Mouse (Mus musculus) forebrain, embryonic 12.5 days (tissue): ENCODE measurements at regions not wholly inside any gene's neighbourhood (a gene's known extent, or its start where the extent isn't known, plus 50 kb on each side); places are given as distances from the start of the nearest gene placed in this dataset.

ENCODE experiments used
- ATAC-seq: fragments of 200-750 bp; cut with Nextera tagmentation; 2 replicates; pipeline ENCODE4 v1.8.0; 2017; ENCODE audit warnings: moderate TSS enrichment; ENCODE audit not compliant: low FRiP score
- H3K27ac ChIP-seq: fragments of 300-500 bp; sonication (generic); 2 replicates; pipeline ENCODE4 v1.5.1; 2016; ENCODE audit warnings: mild to moderate bottlenecking
- H3K27me3 ChIP-seq: fragments of 300-500 bp; sonication (generic); 2 replicates; pipeline ENCODE4 v1.6.1; 2016; ENCODE audit warnings: mild to moderate bottlenecking
- H3K36me3 ChIP-seq: fragments of 300-500 bp; sonication (generic); replicated peaks from 2 replicates; pipeline ENCODE4 v1.6.1; 2016; ENCODE audit warnings: mild to moderate bottlenecking
- H3K4me1 ChIP-seq: fragments of 300-500 bp; sonication (generic); 2 replicates; pipeline ENCODE4 v1.6.1; 2016
- H3K4me2 ChIP-seq: fragments of 300-500 bp; sonication (generic); 2 replicates; pipeline ENCODE4 v1.6.1; 2016; ENCODE audit warnings: mild to moderate bottlenecking, moderate library complexity
- H3K4me3 ChIP-seq: fragments of 300-500 bp; sonication (generic); replicated peaks from 2 replicates; pipeline ENCODE4 v1.5.1; 2016; ENCODE audit warnings: mild to moderate bottlenecking
- H3K9ac ChIP-seq: fragments of 300-500 bp; sonication (generic); 2 replicates; pipeline ENCODE4 v1.6.1; 2016; ENCODE audit warnings: mild to moderate bottlenecking
- H3K9me3 ChIP-seq: fragments of 300-500 bp; sonication (generic); 2 replicates; pipeline ENCODE4 v1.6.1; 2016
- WGBS: fragments of 180-500 bp; shearing (Covaris S2); methylation state at CpG from one replicate; pipeline ENCODE4 v1.1.7; 2016; 5-methylcytosine and 5-hydroxymethylcytosine counted together

DNA sequence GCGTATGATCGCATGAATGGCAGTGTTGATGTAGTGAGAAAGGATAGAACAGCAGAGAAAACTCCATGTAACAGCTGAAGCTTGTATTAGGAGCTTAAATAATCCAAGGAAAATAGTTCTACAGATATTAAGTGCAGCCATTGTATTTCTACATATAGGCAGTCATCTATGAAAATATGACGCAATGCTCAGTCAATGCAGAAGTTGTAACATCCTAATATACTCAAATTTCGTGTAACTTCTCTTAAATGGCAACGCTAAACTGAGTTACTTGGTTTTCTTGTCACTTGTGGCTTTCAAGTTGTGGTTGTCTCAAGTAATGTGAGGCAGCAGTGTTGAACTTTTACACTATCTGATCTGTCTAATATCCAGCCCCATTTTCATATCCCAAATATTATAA, 127.1 kb upstream of the Thbs1 start:
- Histone ChIP-seq H3K27ac (no peak overlapping the region), H3K9me3 (no peaks in the 10 kb centered on the region), H3K36me3 (no peaks in the 10 kb centered on the region), H3K4me2 (no peak overlapping the region), H3K9ac (no peak overlapping the region), H3K4me3 (no peak overlapping the region), H3K4me1 (peaks cover 5% of the 10 kb centered on the region), H3K27me3 (no peaks in the 10 kb centered on the region)
- WGBS: 91% methylated on average over 5 of the region's 5 CpGs
- no peak for ATAC-seq

- no peaks in the 10 kb centered on the region for H3K36me3 ChIP-seq
- H3K9ac ChIP-seq: no peak overlapping the region
- H3K4me3 ChIP-seq: no peak overlapping the region
- ATAC-seq: no peak
- H3K4me1 ChIP-seq: peaks cover 5% of the 10 kb centered on the region
- no peaks in the 10 kb centered on the region for H3K9me3 ChIP-seq
- H3K27me3 ChIP-seq: no peaks in the 10 kb centered on the region
- H3K27ac ChIP-seq: no peak overlapping the region
- 72% methylated on average over 10 of the region's 10 CpGs for WGBS
- no peak overlapping the region for H3K4me2 ChIP-seq
Observed at GRCm38 (mm10) chr2:117987426-117988215, 124.1 kb upstream of the Thbs1 start.

DNA sequence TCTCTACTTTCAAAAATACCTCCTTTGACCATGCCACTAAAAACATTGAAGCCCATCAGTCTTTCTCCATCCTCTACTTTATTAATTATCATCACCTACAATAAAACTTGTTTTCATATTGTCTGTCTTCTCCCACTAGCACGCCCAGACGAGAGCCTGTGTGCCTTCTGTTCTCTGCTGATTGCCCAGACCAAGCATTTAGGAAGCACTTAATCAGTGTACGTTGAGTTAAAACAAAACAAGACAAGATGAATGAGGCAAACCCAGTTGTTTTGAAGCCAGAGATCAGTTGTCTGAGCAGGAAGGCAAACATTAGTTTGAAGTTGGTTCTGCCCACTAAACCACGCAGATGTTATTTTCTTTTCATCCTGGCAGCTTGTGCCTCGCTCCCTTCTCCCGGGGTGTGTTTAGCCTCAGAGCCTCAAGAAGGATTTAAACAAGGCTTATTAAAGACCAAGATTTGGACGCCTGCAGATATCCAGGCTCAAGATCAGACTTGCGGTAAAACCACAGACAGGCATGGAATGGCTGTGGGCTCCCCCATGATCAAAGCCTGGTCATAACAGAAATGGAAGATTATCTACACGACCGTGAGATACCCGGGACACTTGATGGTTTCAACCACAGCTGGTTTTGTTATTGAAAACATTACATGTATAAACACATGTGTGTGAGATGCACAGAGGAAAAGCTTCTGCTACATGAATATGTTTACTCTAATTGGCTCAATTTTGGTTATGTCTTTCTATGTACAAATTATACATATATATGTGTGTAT, 123.1 kb upstream of the Thbs1 start:
- no peak for ATAC-seq
- H3K4me3 ChIP-seq: no peak overlapping the region
- no peak overlapping the region for H3K4me2 ChIP-seq
- no peaks in the 10 kb centered on the region for H3K27me3 ChIP-seq
- no peaks in the 10 kb centered on the region for H3K36me3 ChIP-seq
- whole genome bisulfite sequencing: 76% methylated on average over 11 of the region's 11 CpGs
- H3K9ac ChIP-seq: no peak overlapping the region
- peaks cover 5% of the 10 kb centered on the region for H3K4me1 ChIP-seq
- no peaks in the 10 kb centered on the region for H3K9me3 ChIP-seq
- no peak overlapping the region for H3K27ac ChIP-seq

DNA sequence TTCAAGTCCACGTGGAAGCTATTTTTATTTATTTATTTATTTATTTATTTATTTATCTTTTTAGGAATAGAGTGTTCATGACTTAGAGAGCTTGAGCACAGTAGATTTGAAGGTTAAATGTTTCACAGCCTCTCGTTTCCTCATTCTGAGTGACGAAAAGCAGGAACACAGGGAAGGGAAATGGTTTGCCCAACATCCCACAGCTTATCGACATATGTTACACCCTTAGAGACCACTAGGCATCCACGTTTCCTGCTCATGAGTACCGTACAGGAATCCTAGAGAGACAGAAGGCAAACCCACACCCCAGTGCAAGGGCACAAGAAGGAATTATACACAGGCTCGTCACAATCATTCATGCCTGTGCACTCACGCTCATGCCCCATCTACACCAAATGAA, 122.5 kb upstream of the Thbs1 start:
- H3K4me1 ChIP-seq: peaks cover 5% of the 10 kb centered on the region
- no peaks in the 10 kb centered on the region for H3K9me3 ChIP-seq
- 93% methylated on average over 8 of the region's 8 CpGs for WGBS
- no peak overlapping the region for H3K4me2 ChIP-seq
- H3K27ac ChIP-seq: no peak overlapping the region
- H3K4me3 ChIP-seq: no peak overlapping the region
- no peaks in the 10 kb centered on the region for H3K27me3 ChIP-seq
- H3K36me3 ChIP-seq: no peaks in the 10 kb centered on the region
- H3K9ac ChIP-seq: no peak overlapping the region
- ATAC-seq: no peak

GRCm38 (mm10) chr2:117996130-117997083, 115.3 kb upstream of the Thbs1 start:
- H3K4me2 ChIP-seq: no peak overlapping the region
- no peak overlapping the region for H3K9ac ChIP-seq
- no peaks in the 10 kb centered on the region for H3K36me3 ChIP-seq
- no peak overlapping the region for H3K27ac ChIP-seq
- WGBS: 82% methylated on average over 14 of the region's 14 CpGs
- no peaks in the 10 kb centered on the region for H3K9me3 ChIP-seq
- H3K4me3 ChIP-seq: no peak overlapping the region
- no peaks in the 10 kb centered on the region for H3K4me1 ChIP-seq
- ATAC-seq: no peak
- H3K27me3 ChIP-seq: no peaks in the 10 kb centered on the region

DNA sequence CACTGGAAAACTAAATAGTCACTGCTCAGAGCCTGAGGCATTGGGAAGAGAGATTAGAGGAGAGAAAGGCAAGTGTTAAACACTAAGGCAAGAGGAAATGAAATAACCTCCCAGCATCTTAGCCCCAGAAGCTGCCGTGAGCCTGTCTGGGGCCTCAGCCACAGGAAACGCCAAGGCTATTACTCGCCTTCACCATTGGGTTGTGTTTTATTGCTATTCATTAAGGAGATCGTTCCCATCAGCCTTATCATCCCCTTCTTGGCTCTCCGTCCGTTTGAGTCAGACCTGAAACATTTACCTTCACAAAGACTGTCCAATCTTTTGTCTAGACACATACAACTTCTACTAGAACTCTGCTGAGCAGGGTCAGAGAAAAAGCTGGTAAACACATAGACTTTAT, 112.0 kb upstream of the Thbs1 start:
- Histone ChIP-seq H3K4me3 (no peak overlapping the region), H3K9me3 (no peaks in the 10 kb centered on the region), H3K9ac (no peak overlapping the region), H3K4me1 (no peaks in the 10 kb centered on the region), H3K27ac (no peak overlapping the region), H3K27me3 (no peaks in the 10 kb centered on the region), H3K4me2 (no peak overlapping the region), H3K36me3 (no peaks in the 10 kb centered on the region)
- no peak for ATAC-seq
- 71% methylated on average over 6 of the region's 6 CpGs for WGBS

GRCm38 (mm10) chr2:118004191-118004590, 107.5 kb upstream of the Thbs1 start:
- Histone ChIP-seq H3K27ac (no peak overlapping the region), H3K9me3 (no peaks in the 10 kb centered on the region), H3K27me3 (no peaks in the 10 kb centered on the region), H3K9ac (no peak overlapping the region), H3K4me2 (no peak overlapping the region), H3K4me1 (no peaks in the 10 kb centered on the region), H3K36me3 (no peaks in the 10 kb centered on the region), H3K4me3 (no peak overlapping the region)
- 92% methylated on average over 5 of the region's 5 CpGs for WGBS
- no peak for ATAC-seq

GRCm38 (mm10) chr2:118007539-118008427, 103.9 kb upstream of the Thbs1 start:
- WGBS: 70% methylated on average over 10 of the region's 10 CpGs

DNA sequence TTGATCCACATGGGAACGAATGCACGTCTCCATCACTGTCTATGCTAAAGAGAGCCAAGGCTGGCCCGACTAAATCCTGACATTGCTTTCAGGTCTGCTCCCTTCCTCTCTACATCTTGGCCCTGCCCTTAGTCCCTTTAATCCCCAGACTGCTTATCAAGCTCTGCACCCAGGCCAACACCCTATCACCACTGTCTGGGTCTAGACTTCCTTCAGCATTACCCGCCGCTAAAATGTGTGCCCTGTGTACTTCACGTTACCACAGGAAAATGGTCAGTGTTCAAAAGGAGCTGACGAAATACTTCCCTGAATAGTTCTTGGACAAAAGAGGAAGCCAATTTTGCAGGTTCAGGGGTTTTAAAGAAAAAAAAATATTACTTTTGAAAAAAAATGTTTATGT, 100.0 kb upstream of the Thbs1 start:
- H3K4me2 ChIP-seq: no peak overlapping the region
- H3K27ac ChIP-seq: no peak overlapping the region
- 94% methylated on average over 7 of the region's 7 CpGs for WGBS
- H3K27me3 ChIP-seq: no peaks in the 10 kb centered on the region
- no peak overlapping the region for H3K4me3 ChIP-seq
- H3K36me3 ChIP-seq: no peaks in the 10 kb centered on the region
- no peaks in the 10 kb centered on the region for H3K4me1 ChIP-seq
- no peaks in the 10 kb centered on the region for H3K9me3 ChIP-seq
- H3K9ac ChIP-seq: no peak overlapping the region
- no peak for ATAC-seq

More at GRCm38 (mm10) chr2:118007539-118008427, 103.9 kb upstream of the Thbs1 start:
- Histone ChIP-seq H3K9me3 (no peaks in the 10 kb centered on the region), H3K4me1 (no peaks in the 10 kb centered on the region), H3K4me2 (no peak overlapping the region), H3K4me3 (no peak overlapping the region), H3K27me3 (no peaks in the 10 kb centered on the region), H3K9ac (no peak overlapping the region), H3K36me3 (no peaks in the 10 kb centered on the region), H3K27ac (no peak overlapping the region)
- ATAC-seq: no peak

DNA sequence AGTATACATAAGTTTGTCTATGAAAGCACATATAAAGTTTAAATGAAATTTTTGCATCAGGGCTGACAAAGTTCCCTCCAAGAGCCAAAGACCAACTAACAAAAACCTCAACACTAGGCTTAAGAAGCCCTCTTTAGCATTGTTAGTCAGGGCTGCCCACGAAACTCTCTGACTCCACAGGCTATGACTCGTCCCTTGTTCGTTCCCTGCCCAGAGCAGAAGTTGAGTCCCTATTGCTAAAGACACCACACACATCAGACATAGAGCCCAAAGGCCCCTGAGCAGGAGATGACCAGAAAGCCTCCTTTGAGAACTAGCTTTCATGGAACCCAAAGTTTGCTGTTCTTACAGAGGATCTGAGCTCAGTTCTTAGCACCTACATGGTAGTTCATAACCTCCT, 99.5 kb upstream of the Thbs1 start:
- Histone ChIP-seq H3K4me1 (no peaks in the 10 kb centered on the region), H3K4me3 (no peak overlapping the region), H3K27me3 (no peaks in the 10 kb centered on the region), H3K9me3 (no peaks in the 10 kb centered on the region), H3K9ac (no peak overlapping the region), H3K4me2 (no peak overlapping the region), H3K27ac (no peak overlapping the region), H3K36me3 (no peaks in the 10 kb centered on the region)
- ATAC-seq: no peak
- WGBS: 82% methylated on average over 3 of the region's 3 CpGs

GRCm38 (mm10) chr2:118013156-118013555, 98.5 kb upstream of the Thbs1 start:
- no peak overlapping the region for H3K4me3 ChIP-seq
- 90% methylated on average over 3 of the region's 3 CpGs for WGBS

More at GRCm38 (mm10) chr2:118013156-118013555, 98.5 kb upstream of the Thbs1 start:
- ATAC-seq: no peak
- H3K4me1 ChIP-seq: no peaks in the 10 kb centered on the region
- H3K4me2 ChIP-seq: no peak overlapping the region
- no peak overlapping the region for H3K27ac ChIP-seq
- no peaks in the 10 kb centered on the region for H3K36me3 ChIP-seq
- no peak overlapping the region for H3K9ac ChIP-seq
- no peaks in the 10 kb centered on the region for H3K9me3 ChIP-seq
- H3K27me3 ChIP-seq: no peaks in the 10 kb centered on the region
